Mouse (Mus musculus): Measurements from ENCODE around the gene Plekhh2.

DNA sequence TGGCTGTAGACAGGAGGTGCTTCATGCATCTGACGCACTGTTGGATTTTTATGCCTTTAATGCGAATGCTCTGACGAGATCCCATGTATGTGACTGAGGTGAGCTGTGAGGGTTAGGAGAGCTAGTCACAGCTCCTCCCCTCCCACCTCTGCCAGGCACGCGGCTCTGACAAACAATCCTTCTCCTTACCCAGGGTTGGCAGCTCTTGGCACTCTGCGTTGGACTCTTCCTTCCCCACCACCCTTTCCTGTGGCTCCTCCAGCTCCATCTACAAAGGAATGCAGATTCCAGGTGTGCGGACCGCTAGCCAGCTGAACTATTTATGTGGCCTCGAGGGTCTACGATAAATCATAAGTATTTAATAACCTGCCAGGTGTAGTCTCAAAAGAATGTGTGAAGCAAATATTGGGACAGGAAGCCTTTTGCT, 84.3 kb downstream of the Plekhh2 start:
- TF ChIP-seq CTCF (IDR thresholded peaks at IDR 0.05; ENCODE audit: control insufficient read depth, insufficient read depth, insufficient replicate concordance, low read depth, low read length) (no peak), POLR2A (IDR thresholded peaks at IDR 0.05; ENCODE audit: control insufficient read depth, low read depth, low read length) (no peak)
